Mouse (Mus musculus): ENCODE data around the gene Lrrc8c.

DNA sequence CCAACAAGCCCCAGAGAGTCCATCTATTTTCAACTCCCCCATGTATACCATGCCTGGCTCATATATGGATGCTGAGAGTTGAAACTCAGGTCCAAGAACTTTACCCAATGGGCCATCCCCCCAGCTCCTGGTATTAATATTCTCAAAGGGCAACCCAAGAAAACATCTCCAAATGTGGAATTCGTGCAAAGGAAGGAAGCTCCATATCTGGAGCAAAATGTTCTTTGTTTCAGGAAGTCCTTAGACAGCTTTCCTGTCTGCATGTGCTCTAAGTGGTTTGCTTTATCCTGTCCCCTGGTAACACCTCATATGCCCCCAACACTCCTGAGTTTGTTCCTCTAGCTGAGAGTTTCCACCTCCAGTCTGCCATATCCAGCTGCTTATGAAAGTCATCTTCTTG lies 32.6 kb downstream of the Lrrc8c start:
- no peak for TF ChIP-seq CHD2 (IDR thresholded peaks at IDR 0.05; ENCODE audit: low read depth, low read length)
- no peak for TF ChIP-seq ZNF384 (IDR thresholded peaks at IDR 0.05; ENCODE audit: low read depth, low read length)
- TF ChIP-seq HCFC1 (IDR thresholded peaks at IDR 0.05; ENCODE audit: borderline replicate concordance, insufficient read depth, low read length) = no peak
- no peak for TF ChIP-seq MAFK (IDR thresholded peaks at IDR 0.05; ENCODE audit: insufficient read depth, low read depth, low read length)
